In genomic region chr7:127841340-127842000, GRCm38 (mm10) we compare ENCODE assay signal across 1 mouse cellular context.
TF ChIP-seq lines count a peak whose summit lies in the region.

No protein-coding gene starts in this region.

TF ChIP-seq in CH12.LX, 34 proteins besides CTCF, POLR2A, EP300 and RAD21:
- TF ChIP-seq MXI1 (IDR thresholded peaks at IDR 0.05; ENCODE audit: low read depth, low read length) (peak; percentile 79; the same call in 1 of the 2 replicates), GABPA (IDR thresholded peaks at IDR 0.05; ENCODE audit: insufficient replicate concordance, low read depth, low read length) (no peak), SIN3A (IDR thresholded peaks at IDR 0.05; ENCODE audit: low read length) (peak; percentile 47; the same call in 1 of the 2 replicates), UBTF (IDR thresholded peaks at IDR 0.05; ENCODE audit: low read depth, low read length) (no peak), ETS1 (conservative IDR thresholded peaks at IDR 0.05; ENCODE audit: low read depth, low read length) (peak; percentile 62; the same call in 1 of the 2 replicates), MAZ (IDR thresholded peaks at IDR 0.05; ENCODE audit: low read depth, low read length) (peak; percentile 88), E2F4 (IDR thresholded peaks at IDR 0.05; ENCODE audit: insufficient replicate concordance, low read depth, low read length) (no peak), RCOR1 (conservative IDR thresholded peaks at IDR 0.05; ENCODE audit: low read depth, low read length) (0 out of 2 replicates have a peak, but pooled peaks have one; percentile 14), BHLHE40 (IDR thresholded peaks at IDR 0.05; ENCODE audit: low read depth, low read length) (peak; percentile 95), ELF1 (IDR thresholded peaks at IDR 0.05; ENCODE audit: low read depth, low read length) (peak; percentile 70), CHD2 (IDR thresholded peaks at IDR 0.05; ENCODE audit: low read length) (peak; percentile 97), ZNF384 (IDR thresholded peaks at IDR 0.05; ENCODE audit: low read depth, low read length) (no peak), POLR2AphosphoS2 (IDR thresholded peaks at IDR 0.05; ENCODE audit: low read depth, low read length) (no peak), MEF2A (IDR thresholded peaks at IDR 0.05; ENCODE audit: borderline replicate concordance, low read depth, low read length) (no peak), ZKSCAN1 (IDR thresholded peaks at IDR 0.05; ENCODE audit: borderline replicate concordance, low read depth, low read length) (no peak), JUND (conservative IDR thresholded peaks at IDR 0.05; ENCODE audit: low read depth, low read length) (no peak), JUN (IDR thresholded peaks at IDR 0.05; ENCODE audit: insufficient read depth, low read depth, low read length) (no peak), NRF1 (IDR thresholded peaks at IDR 0.05; ENCODE audit: low read depth, low read length) (peak; percentile 90), MAX (IDR thresholded peaks at IDR 0.05; ENCODE audit: low read length) (peak; percentile 98), TBP (conservative IDR thresholded peaks at IDR 0.05; ENCODE audit: low read depth, low read length) (no peak), USF1 (IDR thresholded peaks at IDR 0.05; ENCODE audit: low read depth, low read length) (peak; percentile 91), KAT2A (IDR thresholded peaks at IDR 0.05; ENCODE audit: insufficient replicate concordance, low read length) (no peak), MYC (IDR thresholded peaks at IDR 0.05; ENCODE audit: low read depth, low read length) (peak; percentile 32; the same call in 1 of the 2 replicates), SMC3 (IDR thresholded peaks at IDR 0.05; ENCODE audit: low read depth, low read length) (no peak), PAX5 (IDR thresholded peaks at IDR 0.05; ENCODE audit: low read length) (no peak), CHD1 (IDR thresholded peaks at IDR 0.05; ENCODE audit: low read depth, low read length) (no peak; the same call in 1 of the 2 replicates), USF2 (conservative IDR thresholded peaks at IDR 0.05; ENCODE audit: low read depth, low read length) (peak; percentile 76), ZC3H11A (IDR thresholded peaks at IDR 0.05; ENCODE audit: low read depth, low read length) (no peak), NELFE (IDR thresholded peaks at IDR 0.05; ENCODE audit: low read depth, low read length) (peak; percentile 44; the same call in 1 of the 2 replicates), HCFC1 (IDR thresholded peaks at IDR 0.05; ENCODE audit: low read depth, low read length) (peak; percentile 43), ZMIZ1 (IDR thresholded peaks at IDR 0.05; ENCODE audit: low read depth, low read length) (no peak; the same call in 1 of the 2 replicates), MAFK (IDR thresholded peaks at IDR 0.05; ENCODE audit: insufficient replicate concordance, low read length) (no peak), TCF12 (IDR thresholded peaks at IDR 0.05; ENCODE audit: low read depth, low read length) (peak; percentile 45; the same call in 1 of the 2 replicates), IRF4 (IDR thresholded peaks at IDR 0.05; ENCODE audit: low read depth, low read length) (no peak; the same call in 1 of the 2 replicates)
